Mouse (Mus musculus) erythroblast, embryonic 14.5 days (primary cell): ENCODE results near the gene Tbata. TPM values are rescaled to one million over a fixed set of nuclear protein-coding genes. Genes with fewer than 3 reads are reported as not detected.

Experiments
- H3K27me3 ChIP-seq: 2 replicates; pipeline ENCODE4 v1.6.1; 2012; ENCODE audit warnings: inconsistent platforms; ENCODE audit not compliant: control insufficient read depth
- H3K36me3 ChIP-seq: 2 replicates; pipeline ENCODE4 v1.6.1; 2012; ENCODE audit warnings: mild to moderate bottlenecking, inconsistent platforms; ENCODE audit not compliant: control insufficient read depth
- H3K4me1 ChIP-seq: 2 replicates; pipeline ENCODE4 v1.6.1; 2012; ENCODE audit warnings: inconsistent platforms; ENCODE audit not compliant: control insufficient read depth
- H3K4me3 ChIP-seq: replicated peaks from 2 replicates; pipeline ENCODE3; 2012; ENCODE audit warnings: moderate library complexity, mild to moderate bottlenecking, inconsistent platforms
- H3K9me3 ChIP-seq: 2 replicates; pipeline ENCODE4 v1.6.1; 2012; ENCODE audit warnings: low read length, inconsistent platforms, mixed read lengths; ENCODE audit not compliant: control insufficient read depth
- GATA1 ChIP-seq: IDR thresholded peaks from 2 replicates; pipeline ENCODE4 v1.6.1; 2012; ENCODE audit warnings: low read length, inconsistent platforms, mixed read lengths
- TAL1 ChIP-seq: IDR thresholded peaks from 3 replicates; pipeline ENCODE4 v1.6.1; 2012; ENCODE audit warnings: low read length, inconsistent platforms, mixed read lengths
- polyA plus RNA-seq: library from polyadenylated mRNA; stranded (reverse); fragments of >175 nt; gene quantifications from 2 replicates; pipeline ENCODE4 v1.2.3, GENCODE M21; 2012

Gene Tbata
- polyA plus RNA-seq, 1 experiment = not detected

DNA sequence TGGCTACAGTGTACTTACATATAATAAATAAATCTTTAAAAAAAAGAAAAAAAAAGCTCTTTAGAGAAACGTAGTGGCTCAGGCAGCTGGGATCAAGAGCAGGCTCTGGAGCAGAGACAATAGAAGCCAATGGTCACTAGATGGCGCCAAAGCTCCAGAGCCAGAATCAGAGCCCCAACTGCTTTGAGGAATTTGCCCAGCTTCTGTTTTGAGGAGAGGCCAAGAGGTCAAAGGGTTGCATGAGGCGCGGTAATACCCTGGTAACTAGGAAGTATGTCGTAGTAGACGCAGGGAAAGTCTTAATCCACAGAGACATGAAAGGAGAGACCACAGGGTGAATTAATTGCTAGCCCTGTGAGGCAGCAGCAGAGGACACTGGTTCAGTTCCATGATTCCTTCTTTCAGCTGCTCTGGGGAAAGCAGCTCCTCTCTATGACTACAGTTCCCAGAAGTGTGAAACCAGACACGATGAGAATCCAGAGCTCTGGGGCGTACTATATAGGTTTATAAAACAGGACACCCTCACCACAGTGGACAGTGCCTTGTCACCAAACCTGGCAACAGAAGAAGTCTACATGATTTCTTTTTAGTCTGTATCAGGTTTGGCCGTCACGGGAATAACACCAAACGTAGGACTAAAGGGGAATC is 27.9 kb downstream of the Tbata start:
- Histone ChIP-seq H3K4me1 (no peaks in the 10 kb centered on the region), H3K9me3 (no peaks in the 10 kb centered on the region), H3K4me3 (no peak overlapping the region), H3K36me3 (no peaks in the 10 kb centered on the region), H3K27me3 (no peaks in the 10 kb centered on the region)
- no peak for TF ChIP-seq TAL1
- no peak for TF ChIP-seq GATA1

- H3K36me3 ChIP-seq = no peaks in the 10 kb centered on the region
- no peaks in the 10 kb centered on the region for H3K4me1 ChIP-seq
- H3K4me3 ChIP-seq = no peak overlapping the region
- H3K27me3 ChIP-seq = no peaks in the 10 kb centered on the region
- no peak for TF ChIP-seq GATA1
- no peak for TF ChIP-seq TAL1
- H3K9me3 ChIP-seq = no peaks in the 10 kb centered on the region
Measured at GRCm38 (mm10) chr10:61200232-61200820, 28.6 kb downstream of the Tbata start.

- Histone ChIP-seq H3K4me3 (no peak overlapping the region), H3K27me3 (no peaks in the 10 kb centered on the region), H3K36me3 (no peaks in the 10 kb centered on the region), H3K4me1 (no peaks in the 10 kb centered on the region), H3K9me3 (no peaks in the 10 kb centered on the region)
- TF ChIP-seq GATA1 = no peak
- no peak for TF ChIP-seq TAL1
Measured at GRCm38 (mm10) chr10:61200998-61201397, 29.2 kb downstream of the Tbata start.

- Histone ChIP-seq H3K9me3 (no peaks in the 10 kb centered on the region), H3K4me1 (no peaks in the 10 kb centered on the region)
- TF ChIP-seq GATA1 (no peak), TAL1 (no peak)
Measured at GRCm38 (mm10) chr10:61201596-61202318, 30.0 kb downstream of the Tbata start.

GRCm38 (mm10) chr10:61203930-61204329 is 32.2 kb downstream of the Tbata start:
- Histone ChIP-seq H3K9me3 (no peaks in the 10 kb centered on the region), H3K36me3 (no peaks in the 10 kb centered on the region), H3K27me3 (no peaks in the 10 kb centered on the region), H3K4me1 (no peaks in the 10 kb centered on the region), H3K4me3 (no peak overlapping the region)
- TF ChIP-seq TAL1 (no peak), GATA1 (no peak)

More at GRCm38 (mm10) chr10:61201596-61202318, 30.0 kb downstream of the Tbata start:
- Histone ChIP-seq H3K27me3 (no peaks in the 10 kb centered on the region), H3K36me3 (no peaks in the 10 kb centered on the region), H3K4me3 (no peak overlapping the region)

DNA sequence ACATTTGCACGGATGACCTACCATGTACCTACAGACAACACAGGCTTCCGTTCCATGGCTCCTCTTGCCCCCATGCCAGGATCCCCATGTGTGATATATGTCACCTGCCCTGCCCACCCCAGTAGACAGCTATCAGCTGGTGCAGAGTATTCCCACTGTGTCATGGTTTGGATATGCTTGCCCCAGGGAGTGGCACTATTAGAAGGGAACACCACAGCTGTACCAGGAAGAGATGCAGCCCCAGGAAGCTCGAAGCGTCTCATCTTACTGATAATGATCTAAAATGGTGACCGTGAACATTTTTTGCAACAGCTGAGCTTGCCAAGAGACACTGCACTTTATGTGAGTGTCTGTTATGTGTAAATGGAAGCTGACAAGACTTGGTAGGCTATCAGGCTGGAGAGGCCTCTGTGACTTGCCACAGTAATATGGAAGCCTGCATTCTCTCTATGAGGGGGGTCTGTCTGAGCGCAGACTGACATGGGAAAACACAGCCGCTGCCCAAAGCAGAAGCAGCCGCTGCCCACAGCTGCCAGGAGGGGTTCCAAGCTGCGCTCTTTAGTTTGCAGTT is 36.4 kb downstream of the Tbata start:
- H3K4me3 ChIP-seq = no peak overlapping the region
- no peaks in the 10 kb centered on the region for H3K9me3 ChIP-seq
- peaks cover 1% of the 10 kb centered on the region for H3K27me3 ChIP-seq
- TF ChIP-seq GATA1 (no peak), TAL1 (no peak)
- no peaks in the 10 kb centered on the region for H3K36me3 ChIP-seq
- peaks cover 2% of the 10 kb centered on the region; the same call in 1 of the 2 replicates for H3K4me1 ChIP-seq

GRCm38 (mm10) chr10:61211105-61211504 is 39.4 kb downstream of the Tbata start:
- H3K27me3 ChIP-seq = peaks cover 3% of the 10 kb centered on the region
- no peak overlapping the region for H3K4me3 ChIP-seq

DNA sequence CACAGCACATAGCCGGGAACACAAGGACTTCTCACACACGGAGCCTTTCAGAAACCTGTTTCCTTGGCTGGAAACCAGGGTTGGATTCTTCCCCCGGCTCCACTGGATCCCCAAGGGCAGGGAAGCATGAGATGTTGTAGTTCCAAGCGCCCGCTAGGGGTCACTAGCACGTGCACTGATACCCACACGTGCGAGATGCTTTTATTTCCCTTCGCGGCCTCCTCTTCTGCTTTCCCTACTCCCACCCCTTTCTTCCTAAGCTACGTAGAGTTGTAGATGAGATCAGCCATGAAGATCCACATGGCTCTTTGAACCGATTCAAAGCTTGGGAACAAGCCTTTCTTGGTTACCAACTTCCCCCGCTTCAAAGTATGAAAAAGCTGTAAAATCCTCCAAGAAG is 40.0 kb downstream of the Tbata start:
- H3K4me1 ChIP-seq = peaks cover 2% of the 10 kb centered on the region; the same call in 1 of the 2 replicates
- no peak overlapping the region for H3K4me3 ChIP-seq
- TF ChIP-seq TAL1 (no peak), GATA1 (no peak)
- peaks cover 3% of the 10 kb centered on the region for H3K27me3 ChIP-seq
- H3K9me3 ChIP-seq = peaks cover 3% of the 10 kb centered on the region
- no peaks in the 10 kb centered on the region for H3K36me3 ChIP-seq

More at GRCm38 (mm10) chr10:61211105-61211504, 39.4 kb downstream of the Tbata start:
- H3K36me3 ChIP-seq = no peaks in the 10 kb centered on the region
- TF ChIP-seq GATA1 (no peak), TAL1 (no peak)
- H3K9me3 ChIP-seq = peaks cover 3% of the 10 kb centered on the region
- H3K4me1 ChIP-seq = peaks cover 2% of the 10 kb centered on the region; the same call in 1 of the 2 replicates

GRCm38 (mm10) chr10:61212817-61213216 is 41.1 kb downstream of the Tbata start:
- Histone ChIP-seq H3K4me3 (no peak overlapping the region), H3K27me3 (peaks cover 3% of the 10 kb centered on the region), H3K4me1 (peaks cover 2% of the 10 kb centered on the region; the same call in 1 of the 2 replicates), H3K36me3 (no peaks in the 10 kb centered on the region), H3K9me3 (peaks cover 3% of the 10 kb centered on the region)
- TF ChIP-seq TAL1 = no peak
